Mouse (Mus musculus): Measurements from ENCODE around the gene Dhx34. TPM values are rescaled to one million over a fixed set of nuclear protein-coding genes. Genes with fewer than 3 reads are reported as not detected.

Dhx34 gene
- polyA plus RNA-seq, 1 experiment from 2014 or later = 17.3 TPM

DNA sequence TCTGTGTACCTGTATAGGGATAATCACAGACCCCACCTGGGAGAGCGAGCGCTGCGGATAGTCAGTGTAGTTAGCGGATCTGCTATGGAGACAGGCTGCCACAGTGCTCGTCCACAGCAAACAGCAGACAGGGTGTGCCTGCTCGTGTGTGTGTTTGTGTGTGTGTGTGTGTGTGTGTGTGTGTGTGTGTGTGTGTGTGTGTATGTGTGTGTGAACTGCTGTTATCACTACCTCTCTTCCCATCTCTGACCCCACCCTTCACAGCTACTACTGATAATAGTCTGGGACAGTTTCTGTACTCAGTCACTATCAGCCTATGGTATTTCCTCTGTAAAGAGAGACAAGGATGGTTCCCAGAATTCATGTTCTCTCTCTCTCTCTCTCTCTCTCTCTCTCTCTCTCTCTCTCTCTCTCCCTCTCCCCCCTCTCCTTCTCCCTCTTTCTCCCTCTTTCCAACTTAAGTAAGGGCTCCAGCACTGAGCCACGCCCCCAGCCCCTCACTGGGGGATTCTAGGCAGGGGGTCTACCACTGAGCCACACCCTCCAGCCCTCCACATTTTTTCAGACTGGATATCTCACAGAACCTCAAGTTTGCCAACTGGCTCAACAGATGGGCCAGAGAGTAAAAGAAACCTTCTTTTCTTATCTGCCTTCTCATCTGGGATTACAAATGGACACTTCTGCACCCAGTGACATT lies 18.6 kb upstream of the Dhx34 start:
- H3K9me3 ChIP-seq (ENCODE audit: control insufficient read depth, low read length) = no peaks in the 10 kb centered on the region
- DNase-seq (ENCODE audit: low spot score) (no peak), ATAC-seq (replicated peaks; ENCODE audit: low FRiP score, low TSS enrichment, low read depth) (no peak)
- no peak overlapping the region for H3K27ac ChIP-seq (ENCODE audit: low read depth)
- WGBS = 74% methylated on average over 7 of the region's 7 CpGs
- H3K9ac ChIP-seq (ENCODE audit: low read length) = no peak overlapping the region
- no peak overlapping the region for H3K4me2 ChIP-seq (ENCODE audit: low read length)
- no peak overlapping the region for H3K4me3 ChIP-seq (ENCODE audit: low read depth, low read length)
- H3K27me3 ChIP-seq (replicated peaks; ENCODE audit: control insufficient read depth, insufficient read depth, low read length) = no peaks in the 10 kb centered on the region
- H3K36me3 ChIP-seq (ENCODE audit: control insufficient read depth, insufficient read depth, low read length) = no peaks in the 10 kb centered on the region
- H3K4me1 ChIP-seq (replicated peaks; ENCODE audit: control insufficient read depth, insufficient read depth, low read length) = no peaks in the 10 kb centered on the region

- 63% methylated on average over 9 of the region's 9 CpGs for WGBS
Observed at GRCm38 (mm10) chr7:16239554-16239997, 17.7 kb upstream of the Dhx34 start.

DNA sequence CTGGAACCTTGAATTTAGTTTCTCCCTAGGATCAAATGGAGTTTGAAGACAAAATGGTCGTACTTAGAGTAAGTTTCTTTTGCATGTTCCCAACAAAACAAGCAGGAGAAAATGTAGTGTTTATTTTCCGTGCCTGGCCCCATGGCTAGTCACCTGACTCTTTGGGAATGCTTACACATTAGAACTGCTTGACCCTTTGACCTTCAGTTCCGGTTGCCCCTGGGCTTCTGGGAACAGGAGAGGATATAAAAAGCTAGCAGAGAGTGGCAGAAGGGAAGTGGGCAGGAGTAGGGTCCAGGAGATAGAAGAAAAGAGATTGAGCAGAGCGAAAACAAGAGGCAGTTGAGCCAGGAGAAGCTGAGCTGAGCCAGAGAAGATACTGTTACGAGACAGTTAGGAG lies 8.0 kb upstream of the Dhx34 start:
- WGBS = 31% methylated on average over 5 of the region's 5 CpGs
- Histone ChIP-seq H3K9ac (ENCODE audit: low read length) (no peak overlapping the region), H3K9me3 (ENCODE audit: control insufficient read depth, low read length) (no peaks in the 10 kb centered on the region), H3K4me2 (ENCODE audit: low read length) (no peak overlapping the region), H3K4me1 (replicated peaks; ENCODE audit: control insufficient read depth, insufficient read depth, low read length) (peaks cover 7% of the 10 kb centered on the region), H3K4me3 (ENCODE audit: low read depth, low read length) (no peak overlapping the region), H3K27me3 (replicated peaks; ENCODE audit: control insufficient read depth, insufficient read depth, low read length) (no peaks in the 10 kb centered on the region), H3K36me3 (ENCODE audit: control insufficient read depth, insufficient read depth, low read length) (no peaks in the 10 kb centered on the region), H3K27ac (ENCODE audit: low read depth) (no peak overlapping the region)
- ATAC-seq (replicated peaks; ENCODE audit: low FRiP score, low TSS enrichment, low read depth) (no peak), DNase-seq (ENCODE audit: low spot score) (no peak)

More at GRCm38 (mm10) chr7:16239554-16239997, 17.7 kb upstream of the Dhx34 start:
- Histone ChIP-seq H3K27ac (ENCODE audit: low read depth) (no peak overlapping the region), H3K4me2 (ENCODE audit: low read length) (no peak overlapping the region), H3K9ac (ENCODE audit: low read length) (no peak overlapping the region), H3K4me3 (ENCODE audit: low read depth, low read length) (no peak overlapping the region), H3K27me3 (replicated peaks; ENCODE audit: control insufficient read depth, insufficient read depth, low read length) (no peaks in the 10 kb centered on the region), H3K4me1 (replicated peaks; ENCODE audit: control insufficient read depth, insufficient read depth, low read length) (no peaks in the 10 kb centered on the region), H3K36me3 (ENCODE audit: control insufficient read depth, insufficient read depth, low read length) (no peaks in the 10 kb centered on the region), H3K9me3 (ENCODE audit: control insufficient read depth, low read length) (no peaks in the 10 kb centered on the region)
- ATAC-seq (replicated peaks; ENCODE audit: low FRiP score, low TSS enrichment, low read depth) (no peak), DNase-seq (ENCODE audit: low spot score) (no peak)

GRCm38 (mm10) chr7:16213986-16214385 lies 7.9 kb downstream of the Dhx34 start:
- Histone ChIP-seq H3K36me3 (ENCODE audit: control insufficient read depth, insufficient read depth, low read length) (peaks cover 74% of the 10 kb centered on the region), H3K4me2 (ENCODE audit: low read length) (no peak overlapping the region), H3K27ac (ENCODE audit: low read depth) (no peak overlapping the region), H3K9ac (ENCODE audit: low read length) (no peak overlapping the region), H3K4me3 (ENCODE audit: low read depth, low read length) (no peak overlapping the region), H3K4me1 (replicated peaks; ENCODE audit: control insufficient read depth, insufficient read depth, low read length) (no peaks in the 10 kb centered on the region), H3K27me3 (replicated peaks; ENCODE audit: control insufficient read depth, insufficient read depth, low read length) (no peaks in the 10 kb centered on the region), H3K9me3 (ENCODE audit: control insufficient read depth, low read length) (no peaks in the 10 kb centered on the region)
- WGBS = 92% methylated on average over 9 of the region's 9 CpGs
- DNase-seq (ENCODE audit: low spot score) (no peak), ATAC-seq (replicated peaks; ENCODE audit: low FRiP score, low TSS enrichment, low read depth) (no peak)

DNA sequence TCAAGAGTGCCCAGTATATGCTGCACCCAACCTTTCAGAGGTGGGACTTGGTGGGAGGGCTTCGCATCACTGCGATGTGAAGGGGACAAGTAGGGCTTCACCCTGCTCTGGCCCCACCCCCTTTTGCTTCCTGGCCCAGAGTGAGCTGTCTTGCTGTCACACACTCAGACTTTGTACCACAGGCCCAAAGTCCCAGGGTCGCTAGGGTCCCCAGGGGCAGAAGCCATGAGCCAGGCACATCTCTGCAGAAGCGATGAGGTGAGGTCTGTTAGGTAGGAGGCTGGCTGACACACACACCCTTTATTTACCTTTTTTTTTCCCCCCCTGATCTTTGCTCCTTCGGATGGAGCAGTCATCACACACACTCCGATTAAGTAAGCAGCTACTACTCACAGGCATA lies 8.6 kb downstream of the Dhx34 start:
- Histone ChIP-seq H3K9me3 (ENCODE audit: control insufficient read depth, low read length) (no peaks in the 10 kb centered on the region), H3K27me3 (replicated peaks; ENCODE audit: control insufficient read depth, insufficient read depth, low read length) (no peaks in the 10 kb centered on the region), H3K36me3 (ENCODE audit: control insufficient read depth, insufficient read depth, low read length) (peaks cover 70% of the 10 kb centered on the region), H3K4me2 (ENCODE audit: low read length) (no peak overlapping the region), H3K4me1 (replicated peaks; ENCODE audit: control insufficient read depth, insufficient read depth, low read length) (no peaks in the 10 kb centered on the region), H3K9ac (ENCODE audit: low read length) (no peak overlapping the region), H3K27ac (ENCODE audit: low read depth) (no peak overlapping the region), H3K4me3 (ENCODE audit: low read depth, low read length) (no peak overlapping the region)
- ATAC-seq (replicated peaks; ENCODE audit: low FRiP score, low TSS enrichment, low read depth) = no peak
- 89% methylated on average over 6 of the region's 6 CpGs for WGBS
- no peak for DNase-seq (ENCODE audit: low spot score)

GRCm38 (mm10) chr7:16210862-16211365 lies 10.9 kb downstream of the Dhx34 start:
- H3K27ac ChIP-seq (ENCODE audit: low read depth) = no peak overlapping the region
- ATAC-seq (replicated peaks; ENCODE audit: low FRiP score, low TSS enrichment, low read depth) (no peak), DNase-seq (ENCODE audit: low spot score) (no peak)
- H3K4me2 ChIP-seq (ENCODE audit: low read length) = no peak overlapping the region
- H3K27me3 ChIP-seq (replicated peaks; ENCODE audit: control insufficient read depth, insufficient read depth, low read length) = no peaks in the 10 kb centered on the region
- H3K9me3 ChIP-seq (ENCODE audit: control insufficient read depth, low read length) = no peaks in the 10 kb centered on the region
- H3K4me1 ChIP-seq (replicated peaks; ENCODE audit: control insufficient read depth, insufficient read depth, low read length) = no peaks in the 10 kb centered on the region
- no peak overlapping the region for H3K9ac ChIP-seq (ENCODE audit: low read length)
- WGBS = 69% methylated on average over 12 of the region's 12 CpGs
- H3K36me3 ChIP-seq (ENCODE audit: control insufficient read depth, insufficient read depth, low read length) = peaks cover 59% of the 10 kb centered on the region
- H3K4me3 ChIP-seq (ENCODE audit: low read depth, low read length) = no peak overlapping the region

- H3K9me3 ChIP-seq (ENCODE audit: control insufficient read depth, low read length) = no peaks in the 10 kb centered on the region
- H3K27me3 ChIP-seq (replicated peaks; ENCODE audit: control insufficient read depth, insufficient read depth, low read length) = no peaks in the 10 kb centered on the region
- no peak overlapping the region for H3K4me3 ChIP-seq (ENCODE audit: low read depth, low read length)
- DNase-seq (ENCODE audit: low spot score) = no peak
- peak overlapping the region; percentile 49; the same call in 1 of the 2 replicates for H3K27ac ChIP-seq (ENCODE audit: low read depth)
- WGBS = 71% methylated on average over 21 of the region's 21 CpGs
- H3K9ac ChIP-seq (ENCODE audit: low read length) = no peak overlapping the region
- ATAC-seq (replicated peaks; ENCODE audit: low FRiP score, low TSS enrichment, low read depth) = no peak
- H3K4me2 ChIP-seq (ENCODE audit: low read length) = no peak overlapping the region
- peaks cover 51% of the 10 kb centered on the region for H3K36me3 ChIP-seq (ENCODE audit: control insufficient read depth, insufficient read depth, low read length)
- no peaks in the 10 kb centered on the region for H3K4me1 ChIP-seq (replicated peaks; ENCODE audit: control insufficient read depth, insufficient read depth, low read length)
Observed at GRCm38 (mm10) chr7:16208781-16209665, 12.8 kb downstream of the Dhx34 start.

- H3K9me3 ChIP-seq (ENCODE audit: control insufficient read depth, low read length) = no peaks in the 10 kb centered on the region
- H3K27me3 ChIP-seq (replicated peaks; ENCODE audit: control insufficient read depth, insufficient read depth, low read length) = no peaks in the 10 kb centered on the region
- peaks cover 50% of the 10 kb centered on the region for H3K36me3 ChIP-seq (ENCODE audit: control insufficient read depth, insufficient read depth, low read length)
- ATAC-seq (replicated peaks; ENCODE audit: low FRiP score, low TSS enrichment, low read depth) = no peak
- H3K4me3 ChIP-seq (ENCODE audit: low read depth, low read length) = no peak overlapping the region
- no peak overlapping the region for H3K9ac ChIP-seq (ENCODE audit: low read length)
- H3K4me1 ChIP-seq (replicated peaks; ENCODE audit: control insufficient read depth, insufficient read depth, low read length) = no peaks in the 10 kb centered on the region
- WGBS = 83% methylated on average over 10 of the region's 10 CpGs
- no peak overlapping the region for H3K27ac ChIP-seq (ENCODE audit: low read depth)
- no peak overlapping the region for H3K4me2 ChIP-seq (ENCODE audit: low read length)
- no peak for DNase-seq (ENCODE audit: low spot score)
Observed at GRCm38 (mm10) chr7:16207496-16207895, 14.3 kb downstream of the Dhx34 start.

Measured in intestine, embryonic 14.5 days (tissue).